Mouse (Mus musculus): ENCODE measurements at regions not wholly inside any gene's neighbourhood (a gene's known extent, or its start where the extent isn't known, plus 50 kb on each side); places are given as distances from the start of the nearest gene placed in this dataset.

DNA sequence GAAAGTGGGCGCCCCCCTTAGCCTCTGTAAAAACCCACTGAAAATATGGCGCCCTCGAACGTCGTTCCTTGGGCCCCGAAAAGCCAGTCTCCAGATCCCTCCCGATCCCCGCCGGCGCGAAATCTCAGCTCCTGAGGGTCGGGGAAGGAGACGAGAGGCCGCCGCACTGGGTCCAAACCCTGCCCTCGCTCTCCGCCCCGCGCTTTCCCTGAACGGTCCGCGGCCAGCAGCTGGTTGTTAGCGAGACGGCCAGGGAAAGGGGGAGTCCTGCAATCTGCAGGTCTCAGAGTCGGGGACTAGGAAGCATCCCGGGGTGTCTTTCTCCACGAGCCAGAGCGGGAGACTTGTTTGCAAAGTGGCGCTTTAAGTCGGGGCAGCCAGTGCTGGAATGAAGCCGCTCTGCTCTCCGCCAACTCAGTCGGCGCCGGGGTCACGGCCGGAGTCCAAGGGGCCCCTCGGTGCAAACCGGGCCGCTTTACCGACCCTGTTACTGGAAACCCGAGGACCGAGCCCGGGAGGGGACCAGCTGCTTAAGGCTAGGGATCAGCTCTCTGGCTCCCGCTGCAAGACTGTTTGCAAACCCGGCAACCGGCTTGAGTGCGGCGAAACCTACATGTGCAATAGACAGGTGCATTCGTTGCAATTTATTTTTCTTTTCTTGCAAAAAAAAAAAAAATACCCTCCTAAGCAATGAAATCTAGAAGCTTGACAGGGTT is 73.7 kb upstream of the Tln2 start:
- Histone ChIP-seq H3K4me2 (peak overlapping the region; percentile 89), H3K4me1 (replicated peaks) (peaks cover 30% of the 10 kb centered on the region), H3K27ac (replicated peaks) (peak overlapping the region; percentile 92), H3K9me3 (no peaks in the 10 kb centered on the region), H3K36me3 (no peaks in the 10 kb centered on the region), H3K27me3 (peaks cover 22% of the 10 kb centered on the region), H3K4me3 (peak overlapping the region; percentile 72), H3K9ac (peak overlapping the region; percentile 82)
- WGBS = under 1% methylated on average over 50 of the region's 50 CpGs
- peak; percentile 66 for ATAC-seq (ENCODE audit: low read depth)

DNA sequence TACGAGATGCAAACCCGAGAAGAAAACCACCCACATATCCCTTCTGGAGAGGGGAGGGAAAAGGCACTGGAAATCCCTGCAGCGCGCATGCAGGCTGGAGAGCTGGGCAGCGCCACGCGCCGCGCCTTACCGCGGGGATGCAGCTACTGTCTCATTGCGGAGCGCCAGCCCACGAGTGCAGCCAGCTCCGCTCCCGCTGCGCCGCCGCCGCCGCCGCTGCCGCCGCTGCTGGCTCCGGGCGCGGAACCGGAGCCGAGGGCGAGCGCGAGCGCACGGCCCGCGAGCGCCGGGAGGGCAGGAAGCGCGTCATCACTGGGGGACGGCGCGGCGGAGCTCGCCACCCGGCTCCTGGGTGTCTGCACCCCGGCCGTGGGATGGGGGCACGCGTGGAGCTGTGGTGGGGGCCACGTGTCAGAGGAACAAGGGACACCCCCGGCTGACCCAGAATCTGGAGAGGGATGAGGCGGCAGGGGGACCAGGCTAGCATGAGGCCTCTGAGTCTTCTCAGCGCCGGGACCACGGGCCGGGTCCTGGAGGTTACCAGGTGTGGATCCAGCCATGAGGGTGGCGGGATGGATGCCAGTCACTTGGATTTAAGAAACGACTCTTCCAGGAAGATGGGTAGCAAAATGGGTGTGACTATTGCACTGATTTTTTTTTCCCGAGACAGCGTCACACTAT is 74.4 kb upstream of the Tln2 start:
- H3K4me3 ChIP-seq = peak overlapping the region; percentile 72
- ATAC-seq (ENCODE audit: low read depth) = peak; percentile 83
- 0% methylated on average over 61 of the region's 61 CpGs for WGBS
- H3K27me3 ChIP-seq = peaks cover 22% of the 10 kb centered on the region
- H3K4me2 ChIP-seq = peak overlapping the region; percentile 89
- no peaks in the 10 kb centered on the region for H3K36me3 ChIP-seq
- H3K9me3 ChIP-seq = no peaks in the 10 kb centered on the region
- H3K9ac ChIP-seq = peak overlapping the region; percentile 82
- peak overlapping the region; percentile 92 for H3K27ac ChIP-seq (replicated peaks)
- peaks cover 30% of the 10 kb centered on the region for H3K4me1 ChIP-seq (replicated peaks)

DNA sequence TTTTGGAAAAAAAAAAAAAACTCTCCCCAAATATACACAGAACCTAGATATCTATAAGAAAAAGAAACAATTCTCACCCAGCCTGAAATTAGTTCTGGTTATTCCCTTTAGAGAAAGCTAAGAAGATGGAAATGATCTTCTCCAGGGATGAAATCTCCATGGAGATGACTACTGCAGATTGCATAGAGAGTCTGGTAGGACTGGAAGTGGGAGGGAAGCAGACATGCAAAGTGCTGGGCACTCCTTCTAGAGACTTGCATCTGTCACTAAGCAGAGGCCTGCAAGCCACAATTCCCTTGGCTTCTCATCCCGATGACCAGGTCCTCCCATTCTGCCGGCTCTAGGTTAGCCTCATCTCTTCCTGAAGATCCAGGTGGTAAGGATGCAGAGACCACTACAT is 87.3 kb upstream of the Tln2 start:
- Histone ChIP-seq H3K4me1 (replicated peaks) (no peaks in the 10 kb centered on the region), H3K27ac (replicated peaks) (no peak overlapping the region), H3K36me3 (no peaks in the 10 kb centered on the region), H3K4me3 (no peak overlapping the region), H3K9ac (no peak overlapping the region), H3K9me3 (no peaks in the 10 kb centered on the region), H3K4me2 (no peak overlapping the region), H3K27me3 (no peaks in the 10 kb centered on the region)
- WGBS = 95% methylated on average over 2 of the region's 2 CpGs
- no peak for ATAC-seq (ENCODE audit: low read depth)

DNA sequence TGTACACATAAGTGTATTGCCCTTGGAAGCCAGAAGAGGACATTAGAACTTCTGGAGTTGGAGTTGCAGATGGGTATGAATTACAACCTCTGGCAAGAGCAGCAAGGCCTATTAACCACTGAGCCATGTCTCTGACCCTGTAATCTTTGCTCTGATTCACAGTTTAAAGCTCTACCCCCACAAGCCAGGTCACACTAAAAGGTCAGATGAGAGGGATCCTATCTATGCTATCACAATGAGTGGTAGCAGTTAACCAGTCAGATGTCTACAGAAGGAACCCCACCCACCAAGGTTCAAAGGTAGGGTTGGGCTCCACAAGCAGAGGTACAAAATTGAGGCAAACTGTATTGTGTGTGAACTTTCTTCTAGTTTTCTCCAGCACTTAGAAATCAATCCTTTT is 94.5 kb upstream of the C2cd4b start:
- no peak overlapping the region for H3K27ac ChIP-seq (replicated peaks)
- H3K9me3 ChIP-seq = no peaks in the 10 kb centered on the region; the same call in 1 of the 2 replicates
- no peaks in the 10 kb centered on the region for H3K4me1 ChIP-seq (replicated peaks)
- H3K4me2 ChIP-seq = no peak overlapping the region
- H3K27me3 ChIP-seq = no peaks in the 10 kb centered on the region
- H3K4me3 ChIP-seq = no peak overlapping the region
- ATAC-seq (ENCODE audit: low read depth) = no peak
- H3K9ac ChIP-seq = no peak overlapping the region
- no peaks in the 10 kb centered on the region for H3K36me3 ChIP-seq

DNA sequence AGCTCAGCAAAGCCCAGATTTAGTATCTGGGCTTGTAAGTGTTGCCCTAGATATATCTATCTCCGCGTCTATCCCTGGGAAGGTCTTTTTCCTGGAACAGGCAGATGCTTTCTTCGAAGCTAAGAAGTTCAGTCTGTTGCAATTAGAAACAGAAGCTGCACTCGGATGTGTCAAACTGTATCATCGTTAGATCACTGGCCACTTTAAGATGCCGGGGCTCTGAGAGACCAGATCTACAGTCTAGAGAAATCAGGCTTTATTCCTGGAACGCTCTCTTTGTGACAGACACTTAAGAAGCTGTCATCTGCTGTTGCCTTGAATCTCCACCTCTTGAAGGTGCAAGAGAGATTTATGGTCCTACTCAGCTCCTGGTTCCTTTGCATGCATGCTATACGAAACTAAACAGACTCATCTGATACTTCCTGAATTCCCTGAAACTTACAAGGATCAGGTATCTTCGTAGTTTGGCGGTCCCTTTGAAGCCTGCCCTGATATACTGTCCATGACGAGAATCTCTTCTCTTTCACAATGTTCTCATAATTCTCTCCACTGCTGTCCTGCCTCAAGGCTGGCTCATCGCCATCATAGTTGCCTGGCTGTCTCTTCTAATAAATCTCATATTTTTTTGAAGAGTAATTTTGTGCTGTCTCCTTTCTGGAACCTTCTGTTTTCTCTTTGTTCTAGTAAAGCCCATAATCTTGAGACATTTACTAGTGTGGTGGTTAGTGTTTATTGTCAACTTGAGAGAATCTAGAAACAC is 88.8 kb upstream of the C2cd4b start:
- no peak for ATAC-seq (ENCODE audit: low read depth)
- no peak overlapping the region for H3K4me2 ChIP-seq
- H3K27me3 ChIP-seq = no peaks in the 10 kb centered on the region
- no peak overlapping the region for H3K9ac ChIP-seq
- no peak overlapping the region for H3K27ac ChIP-seq (replicated peaks)
- WGBS = 86% methylated on average over 12 of the region's 12 CpGs
- H3K4me3 ChIP-seq = no peak overlapping the region
- no peaks in the 10 kb centered on the region for H3K36me3 ChIP-seq
- no peaks in the 10 kb centered on the region; the same call in 1 of the 2 replicates for H3K9me3 ChIP-seq
- no peaks in the 10 kb centered on the region for H3K4me1 ChIP-seq (replicated peaks)

DNA sequence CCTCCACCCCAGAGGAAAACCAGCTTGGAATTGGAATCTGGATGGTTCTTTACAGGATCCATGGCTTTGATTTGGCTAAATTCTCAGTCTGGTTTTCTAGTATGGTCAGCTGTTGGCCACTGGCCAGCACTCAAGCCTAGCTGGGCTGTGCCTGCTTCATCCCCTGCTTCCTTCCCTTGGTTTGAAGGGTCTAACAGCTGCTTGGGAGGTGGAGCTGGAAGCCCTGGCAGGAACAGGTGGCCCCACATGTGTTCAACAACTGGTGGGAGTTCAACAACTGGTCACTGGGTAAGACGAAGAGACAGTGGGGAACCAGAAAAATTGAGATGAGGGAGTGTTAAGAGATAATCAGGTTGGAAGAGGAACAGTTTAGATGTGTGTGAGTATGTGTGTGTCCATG is 82.3 kb upstream of the C2cd4b start:
- Histone ChIP-seq H3K9ac (no peak overlapping the region), H3K9me3 (no peaks in the 10 kb centered on the region), H3K27me3 (no peaks in the 10 kb centered on the region), H3K4me1 (replicated peaks) (no peaks in the 10 kb centered on the region), H3K27ac (replicated peaks) (no peak overlapping the region), H3K4me3 (no peak overlapping the region), H3K36me3 (no peaks in the 10 kb centered on the region), H3K4me2 (no peak overlapping the region)
- WGBS = 80% methylated on average over 1 of the region's 1 CpGs
- no peak for ATAC-seq (ENCODE audit: low read depth)

DNA sequence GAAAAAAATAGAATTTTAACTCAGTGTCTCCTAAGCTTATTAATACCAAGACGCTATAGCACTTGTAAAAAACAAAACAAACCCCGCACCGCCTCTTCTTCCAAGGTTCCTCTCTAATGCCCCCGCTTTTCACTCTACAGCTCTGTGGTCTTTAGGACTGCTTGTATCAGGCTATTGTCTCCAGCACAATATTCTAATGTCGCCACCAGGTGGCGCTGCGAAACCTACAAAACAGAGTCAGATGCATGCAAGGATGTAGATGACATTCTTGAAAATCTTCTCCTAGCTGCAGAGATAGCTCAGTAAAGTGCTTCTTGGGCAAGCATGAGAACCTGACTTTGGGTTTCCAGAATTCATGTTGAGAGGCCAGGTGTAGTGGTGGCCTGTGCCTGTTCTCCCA is 75.9 kb upstream of the C2cd4b start:
- peak; percentile 59 for ATAC-seq (ENCODE audit: low read depth)

DNA sequence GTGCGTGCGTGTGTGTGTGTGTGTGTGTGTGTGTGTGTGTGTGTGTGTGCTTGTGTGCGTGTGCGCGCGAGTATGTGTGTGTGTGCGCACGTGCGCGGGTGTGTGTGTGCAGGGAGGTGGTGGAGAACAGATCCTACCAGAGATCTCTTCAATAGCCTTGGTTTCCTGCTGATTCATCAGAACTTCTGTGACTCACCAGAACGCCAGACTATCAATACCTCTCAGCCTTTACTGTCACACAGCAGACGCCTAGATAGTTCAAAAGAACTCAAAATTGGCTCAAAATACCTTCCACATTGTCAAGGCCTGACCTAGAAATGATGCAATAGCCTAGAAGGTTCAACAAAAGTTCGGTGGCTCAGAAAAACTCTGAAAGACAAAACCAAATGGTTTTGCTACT is 66.8 kb upstream of the C2cd4b start:
- WGBS = 84% methylated on average over 13 of the region's 13 CpGs
- H3K4me1 ChIP-seq (replicated peaks) = no peaks in the 10 kb centered on the region
- no peak overlapping the region for H3K4me3 ChIP-seq
- H3K9ac ChIP-seq = no peak overlapping the region
- ATAC-seq (ENCODE audit: low read depth) = no peak
- H3K4me2 ChIP-seq = no peak overlapping the region
- H3K27me3 ChIP-seq = 0 out of 2 replicates have a peak, but pooled peaks cover 3% of the 10 kb centered on the region
- H3K9me3 ChIP-seq = no peaks in the 10 kb centered on the region
- H3K36me3 ChIP-seq = no peaks in the 10 kb centered on the region
- no peak overlapping the region for H3K27ac ChIP-seq (replicated peaks)

More for the DNA sequence above, 75.9 kb upstream of the C2cd4b start:
- no peak overlapping the region for H3K4me2 ChIP-seq
- 12% methylated on average over 7 of the region's 7 CpGs for WGBS
- H3K36me3 ChIP-seq = no peaks in the 10 kb centered on the region
- no peak overlapping the region for H3K4me3 ChIP-seq
- H3K27me3 ChIP-seq = no peaks in the 10 kb centered on the region
- no peak overlapping the region for H3K9ac ChIP-seq
- no peak overlapping the region for H3K27ac ChIP-seq (replicated peaks)
- H3K9me3 ChIP-seq = peaks cover 10% of the 10 kb centered on the region
- H3K4me1 ChIP-seq (replicated peaks) = no peaks in the 10 kb centered on the region

DNA sequence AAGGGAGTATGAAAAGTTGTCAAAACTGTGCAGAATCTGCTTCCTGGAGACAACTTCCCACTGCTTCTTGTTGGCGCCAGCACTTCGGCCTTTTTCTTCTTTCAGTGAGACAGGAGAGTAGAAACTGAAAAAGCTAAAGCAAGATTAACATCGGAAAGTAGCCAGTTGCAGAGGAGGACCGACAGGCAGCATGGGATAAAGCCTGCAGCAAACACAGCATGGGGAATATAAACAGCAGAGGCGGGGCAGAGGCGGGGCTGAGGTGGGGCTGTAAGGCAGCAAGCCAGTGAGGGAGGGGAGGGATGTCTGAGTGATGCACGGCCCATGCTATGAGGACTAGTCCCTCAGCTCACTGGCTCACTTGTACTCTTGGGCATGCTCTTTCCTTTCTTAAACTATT is 65.5 kb upstream of the C2cd4b start:
- Histone ChIP-seq H3K36me3 (no peaks in the 10 kb centered on the region), H3K27me3 (0 out of 2 replicates have a peak, but pooled peaks cover 3% of the 10 kb centered on the region), H3K9ac (no peak overlapping the region), H3K27ac (replicated peaks) (no peak overlapping the region), H3K4me3 (no peak overlapping the region), H3K9me3 (no peaks in the 10 kb centered on the region), H3K4me1 (replicated peaks) (no peaks in the 10 kb centered on the region), H3K4me2 (no peak overlapping the region)
- 16% methylated on average over 7 of the region's 7 CpGs for WGBS
- ATAC-seq (ENCODE audit: low read depth) = peak; percentile 67; the same call in 1 of the 2 replicates

DNA sequence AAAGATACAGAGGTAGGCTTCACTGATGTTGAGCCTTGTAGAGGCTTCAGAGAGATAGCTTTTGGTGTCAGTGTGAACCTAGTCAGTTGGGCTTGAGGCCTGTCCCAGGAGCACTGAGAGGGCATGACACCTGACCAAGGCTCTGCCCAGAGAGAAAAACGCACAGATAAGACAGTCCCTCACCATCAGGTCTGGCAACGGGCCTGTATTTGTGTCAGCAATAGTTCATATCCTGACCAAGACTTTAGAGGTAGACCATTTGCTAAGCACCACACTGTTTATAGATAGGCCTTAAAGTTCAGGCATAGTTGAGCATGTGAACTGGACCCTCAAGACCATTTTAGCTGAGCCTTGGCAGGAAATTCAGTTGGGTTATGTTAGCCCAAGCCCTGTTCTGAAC is 60.4 kb upstream of the C2cd4b start:
- Histone ChIP-seq H3K27ac (replicated peaks) (no peak overlapping the region), H3K36me3 (no peaks in the 10 kb centered on the region), H3K9me3 (no peaks in the 10 kb centered on the region), H3K4me2 (no peak overlapping the region), H3K27me3 (peaks cover 10% of the 10 kb centered on the region; the same call in 1 of the 2 replicates), H3K4me3 (no peak overlapping the region), H3K4me1 (replicated peaks) (no peaks in the 10 kb centered on the region; the same call in 1 of the 2 replicates), H3K9ac (no peak overlapping the region)
- no peak for ATAC-seq (ENCODE audit: low read depth)
- 95% methylated on average over 2 of the region's 2 CpGs for WGBS

DNA sequence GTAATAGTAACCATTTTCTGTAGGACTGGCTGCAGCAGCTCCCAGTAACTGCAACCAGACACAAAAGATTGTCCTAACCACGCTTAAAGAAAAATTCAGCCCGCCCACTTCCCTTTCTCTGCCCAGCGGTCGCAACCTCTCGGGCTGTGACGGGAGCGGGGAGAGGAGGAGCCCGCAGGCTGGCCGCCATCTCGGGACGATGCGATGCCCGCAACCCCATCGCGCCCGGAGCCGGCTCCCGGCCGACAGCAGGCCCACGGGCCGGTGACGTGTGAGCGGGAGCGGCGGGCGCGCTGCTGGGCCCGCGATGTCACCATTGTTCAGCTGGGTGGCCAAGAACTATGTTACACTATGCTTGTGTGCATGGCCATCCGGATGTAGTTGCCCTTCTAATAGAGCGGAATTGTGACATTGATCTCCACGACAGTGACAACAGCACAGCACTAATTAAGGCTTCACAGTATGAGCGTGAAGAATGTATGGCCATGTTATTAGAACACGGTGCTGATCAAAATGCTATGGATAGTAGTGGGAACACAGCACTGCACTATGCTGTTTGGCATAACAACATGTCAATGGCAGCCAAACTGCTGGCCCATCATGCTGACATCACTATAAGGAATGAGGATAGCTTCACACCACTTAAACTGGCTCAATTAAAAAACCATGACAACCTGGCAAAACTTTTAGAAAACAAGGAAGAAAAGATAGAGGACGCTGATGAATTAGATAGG is 59.2 kb upstream of the C2cd4b start:
- ATAC-seq (ENCODE audit: low read depth) = peak; percentile 75
- Histone ChIP-seq H3K9me3 (no peaks in the 10 kb centered on the region), H3K36me3 (no peaks in the 10 kb centered on the region), H3K4me2 (peak overlapping the region; percentile 66), H3K4me3 (peak overlapping the region; percentile 35), H3K9ac (peak overlapping the region; percentile 71), H3K27me3 (peaks cover 7% of the 10 kb centered on the region; the same call in 1 of the 2 replicates), H3K27ac (replicated peaks) (no peak overlapping the region), H3K4me1 (replicated peaks) (no peaks in the 10 kb centered on the region; the same call in 1 of the 2 replicates)
- WGBS = 17% methylated on average over 35 of the region's 35 CpGs
